Mouse (Mus musculus) hindbrain, postnatal 0 days (tissue): ENCODE measurements around the gene C1qb. TPM values are rescaled to one million over a fixed set of nuclear protein-coding genes. Genes with fewer than 3 reads are reported as not detected.

Source experiments
- ATAC-seq: fragments of 200-750 bp; cut with Nextera tagmentation; 2 replicates; pipeline ENCODE4 v1.8.0; 2017; ENCODE audit warnings: mild to moderate bottlenecking, moderate TSS enrichment, moderate library complexity
- DNase-seq: peaks from one replicate; pipeline ENCODE4 v3.0.0-alpha.2; 2015; ENCODE audit warnings: low spot score
- H3K27ac ChIP-seq: fragments of 300-500 bp; sonication (generic); 2 replicates; pipeline ENCODE4 v1.5.1; 2014; ENCODE audit warnings: mild to moderate bottlenecking
- H3K27me3 ChIP-seq: fragments of 300-500 bp; sonication (generic); 2 replicates; pipeline ENCODE4 v1.6.1; 2014; ENCODE audit warnings: low read length, mixed read lengths; ENCODE audit not compliant: insufficient read depth
- H3K36me3 ChIP-seq: fragments of 300-500 bp; sonication (generic); 2 replicates; pipeline ENCODE4 v1.6.1; 2014; ENCODE audit warnings: low read length, mixed read lengths; ENCODE audit not compliant: insufficient read depth
- H3K4me1 ChIP-seq: fragments of 300-500 bp; sonication (generic); 2 replicates; pipeline ENCODE4 v1.6.1; 2014; ENCODE audit warnings: antibody characterized with exemption, low read length, mixed read lengths; ENCODE audit not compliant: insufficient read depth
- H3K4me2 ChIP-seq: fragments of 300-500 bp; sonication (generic); 2 replicates; pipeline ENCODE4 v1.6.1; 2014; ENCODE audit warnings: low read depth, mild to moderate bottlenecking, low read length, moderate library complexity, mixed read lengths
- H3K4me3 ChIP-seq: fragments of 300-500 bp; sonication (generic); 2 replicates; pipeline ENCODE4 v1.5.1; 2014; ENCODE audit warnings: low read length
- H3K9ac ChIP-seq: fragments of 300-500 bp; sonication (generic); replicated peaks from 2 replicates; pipeline ENCODE4 v1.6.1; 2014; ENCODE audit warnings: mild to moderate bottlenecking, low read length, moderate library complexity, mixed read lengths
- H3K9me3 ChIP-seq: fragments of 300-500 bp; sonication (generic); 2 replicates; pipeline ENCODE4 v1.6.1; 2016; ENCODE audit warnings: low read length, mixed read lengths
- CTCF ChIP-seq: IDR thresholded peaks from 2 replicates; pipeline ENCODE4 v1.5.1; 2016; ENCODE audit warnings: antibody characterized with exemption, control low read depth, low read depth
- WGBS: fragments of 180-500 bp; shearing (Covaris S2); extraction: QIAGEN DNeasy Blood & Tissue Kit; methylation state at CpG from one replicate; pipeline ENCODE4 v1.1.7; 2014; 5-methylcytosine and 5-hydroxymethylcytosine counted together
- polyA plus RNA-seq: library from polyadenylated mRNA; unstranded; fragments of >200 nt; fragmentation: Nextera tagmentation; extraction: Ambion mirVana; gene quantifications from 2 replicates; pipeline ENCODE4 v1.2.1, GENCODE M21; 2015
- total RNA-seq: library from RNA; depleted of rRNA; stranded (reverse); fragments of >200 nt; gene quantifications from 2 replicates; pipeline ENCODE4 v1.2.3, GENCODE M21; 2014

The C1qb gene
- total and polyA plus RNA-seq, 2 experiments from 2014 or later = 72.0 to 75.8 TPM

GRCm38 (mm10) chr4:136867690-136868345 lies 18.2 kb downstream of the C1qb start:
- ATAC-seq (peak; percentile 30; the same call in 1 of the 2 replicates), DNase-seq (peak; percentile 70)
- Histone ChIP-seq H3K36me3 (no peaks in the 10 kb centered on the region), H3K9me3 (no peaks in the 10 kb centered on the region), H3K9ac (no peak overlapping the region), H3K27me3 (no peaks in the 10 kb centered on the region), H3K4me2 (no peak overlapping the region), H3K4me1 (peaks cover 12% of the 10 kb centered on the region; the same call in 1 of the 2 replicates), H3K4me3 (no peak overlapping the region), H3K27ac (no peak overlapping the region)
- no peak for TF ChIP-seq CTCF
- WGBS = 14% methylated on average over 12 of the region's 12 CpGs

- DNase-seq (peak; percentile 12), ATAC-seq (peak; percentile 25)
- WGBS = 38% methylated on average over 5 of the region's 5 CpGs
- no peaks in the 10 kb centered on the region for H3K36me3 ChIP-seq
- no peaks in the 10 kb centered on the region for H3K27me3 ChIP-seq
- peaks cover 12% of the 10 kb centered on the region; the same call in 1 of the 2 replicates for H3K4me1 ChIP-seq
- H3K9ac ChIP-seq = no peak overlapping the region
- no peaks in the 10 kb centered on the region for H3K9me3 ChIP-seq
- H3K4me2 ChIP-seq = no peak overlapping the region
- TF ChIP-seq CTCF = no peak
- peak overlapping the region; percentile 64 for H3K27ac ChIP-seq
- no peak overlapping the region for H3K4me3 ChIP-seq
Observed at GRCm38 (mm10) chr4:136865531-136865930, 20.5 kb downstream of the C1qb start.

- WGBS = 3% methylated on average over 15 of the region's 15 CpGs
- peak; percentile 87 for DNase-seq
Observed at GRCm38 (mm10) chr4:136864751-136865470, 21.1 kb downstream of the C1qb start.

GRCm38 (mm10) chr4:136863517-136863916 lies 22.5 kb downstream of the C1qb start:
- H3K4me3 ChIP-seq = no peak overlapping the region
- no peak for TF ChIP-seq CTCF
- ATAC-seq = no peak
- H3K4me1 ChIP-seq = peaks cover 12% of the 10 kb centered on the region; the same call in 1 of the 2 replicates
- 38% methylated on average over 9 of the region's 9 CpGs for WGBS
- no peaks in the 10 kb centered on the region for H3K27me3 ChIP-seq
- H3K9me3 ChIP-seq = no peaks in the 10 kb centered on the region
- no peak overlapping the region for H3K9ac ChIP-seq
- no peak overlapping the region for H3K27ac ChIP-seq
- DNase-seq = no peak
- no peaks in the 10 kb centered on the region for H3K36me3 ChIP-seq
- no peak overlapping the region for H3K4me2 ChIP-seq

More at GRCm38 (mm10) chr4:136864751-136865470, 21.1 kb downstream of the C1qb start:
- Histone ChIP-seq H3K27ac (peak overlapping the region; percentile 64; the same call in 1 of the 2 replicates), H3K9ac (no peak overlapping the region), H3K4me1 (peaks cover 12% of the 10 kb centered on the region; the same call in 1 of the 2 replicates), H3K27me3 (no peaks in the 10 kb centered on the region), H3K9me3 (no peaks in the 10 kb centered on the region), H3K4me3 (no peak overlapping the region), H3K4me2 (no peak overlapping the region), H3K36me3 (no peaks in the 10 kb centered on the region)
- TF ChIP-seq CTCF = no peak
- ATAC-seq = peak; percentile 61

- Histone ChIP-seq H3K4me2 (no peak overlapping the region), H3K4me1 (0 out of 2 replicates have a peak, but pooled peaks cover 9% of the 10 kb centered on the region), H3K27me3 (no peaks in the 10 kb centered on the region), H3K9ac (no peak overlapping the region), H3K36me3 (no peaks in the 10 kb centered on the region), H3K4me3 (no peak overlapping the region), H3K27ac (no peak overlapping the region), H3K9me3 (no peaks in the 10 kb centered on the region)
- ATAC-seq (no peak), DNase-seq (no peak)
- no peak for TF ChIP-seq CTCF
- WGBS = 75% methylated on average over 2 of the region's 2 CpGs
Observed at GRCm38 (mm10) chr4:136862411-136862810, 23.6 kb downstream of the C1qb start.

GRCm38 (mm10) chr4:136861806-136862205 lies 24.2 kb downstream of the C1qb start:
- ATAC-seq = peak; percentile 41; the same call in 1 of the 2 replicates
- Histone ChIP-seq H3K27me3 (no peaks in the 10 kb centered on the region), H3K9me3 (no peaks in the 10 kb centered on the region), H3K9ac (no peak overlapping the region), H3K27ac (no peak overlapping the region), H3K4me2 (no peak overlapping the region), H3K36me3 (no peaks in the 10 kb centered on the region), H3K4me1 (0 out of 2 replicates have a peak, but pooled peaks cover 9% of the 10 kb centered on the region), H3K4me3 (no peak overlapping the region)
- DNase-seq = peak; percentile 51
- no peak for TF ChIP-seq CTCF
- WGBS = 6% methylated on average over 17 of the region's 17 CpGs
